Mouse (Mus musculus): ENCODE data around the gene Alg2. TPM values are rescaled to one million over a fixed set of nuclear protein-coding genes. Genes with fewer than 3 reads are reported as not detected.

The Alg2 gene
- polyA plus RNA-seq, 1 experiment from 2014 or later, result 59.2 TPM

- ATAC-seq (ENCODE audit: insufficient read depth, low FRiP score, low read depth), result no peak
- H3K9ac ChIP-seq, result no peak overlapping the region
- H3K36me3 ChIP-seq, result no peaks in the 10 kb centered on the region
- no peaks in the 10 kb centered on the region for H3K9me3 ChIP-seq
- H3K4me2 ChIP-seq, result no peak overlapping the region
- WGBS, result 80% methylated on average over 3 of the region's 3 CpGs
- H3K27me3 ChIP-seq (replicated peaks), result no peaks in the 10 kb centered on the region
- no peak overlapping the region for H3K4me3 ChIP-seq (replicated peaks)
- H3K27ac ChIP-seq, result no peak overlapping the region
- H3K4me1 ChIP-seq, result no peaks in the 10 kb centered on the region
Observed at GRCm38 (mm10) chr4:47448526-47448925, 25.6 kb downstream of the Alg2 start.

- ATAC-seq (ENCODE audit: insufficient read depth, low FRiP score, low read depth), result no peak
- H3K9ac ChIP-seq, result no peak overlapping the region
- H3K4me3 ChIP-seq (replicated peaks), result no peak overlapping the region
- no peaks in the 10 kb centered on the region for H3K36me3 ChIP-seq
- no peak overlapping the region for H3K27ac ChIP-seq
- H3K27me3 ChIP-seq (replicated peaks), result no peaks in the 10 kb centered on the region
- H3K4me2 ChIP-seq, result no peak overlapping the region
- WGBS, result 86% methylated on average over 11 of the region's 11 CpGs
- H3K9me3 ChIP-seq, result no peaks in the 10 kb centered on the region
- H3K4me1 ChIP-seq, result peaks cover 10% of the 10 kb centered on the region; the same call in 1 of the 2 replicates
Observed at GRCm38 (mm10) chr4:47440951-47441350, 33.2 kb downstream of the Alg2 start.

GRCm38 (mm10) chr4:47438956-47439355, 35.2 kb downstream of the Alg2 start:
- WGBS, result 85% methylated on average over 6 of the region's 6 CpGs
- Histone ChIP-seq H3K27me3 (replicated peaks) (no peaks in the 10 kb centered on the region), H3K4me2 (no peak overlapping the region), H3K27ac (no peak overlapping the region), H3K9me3 (no peaks in the 10 kb centered on the region), H3K9ac (no peak overlapping the region), H3K36me3 (no peaks in the 10 kb centered on the region), H3K4me1 (peaks cover 15% of the 10 kb centered on the region; the same call in 1 of the 2 replicates), H3K4me3 (replicated peaks) (no peak overlapping the region)
- no peak for ATAC-seq (ENCODE audit: insufficient read depth, low FRiP score, low read depth)

DNA sequence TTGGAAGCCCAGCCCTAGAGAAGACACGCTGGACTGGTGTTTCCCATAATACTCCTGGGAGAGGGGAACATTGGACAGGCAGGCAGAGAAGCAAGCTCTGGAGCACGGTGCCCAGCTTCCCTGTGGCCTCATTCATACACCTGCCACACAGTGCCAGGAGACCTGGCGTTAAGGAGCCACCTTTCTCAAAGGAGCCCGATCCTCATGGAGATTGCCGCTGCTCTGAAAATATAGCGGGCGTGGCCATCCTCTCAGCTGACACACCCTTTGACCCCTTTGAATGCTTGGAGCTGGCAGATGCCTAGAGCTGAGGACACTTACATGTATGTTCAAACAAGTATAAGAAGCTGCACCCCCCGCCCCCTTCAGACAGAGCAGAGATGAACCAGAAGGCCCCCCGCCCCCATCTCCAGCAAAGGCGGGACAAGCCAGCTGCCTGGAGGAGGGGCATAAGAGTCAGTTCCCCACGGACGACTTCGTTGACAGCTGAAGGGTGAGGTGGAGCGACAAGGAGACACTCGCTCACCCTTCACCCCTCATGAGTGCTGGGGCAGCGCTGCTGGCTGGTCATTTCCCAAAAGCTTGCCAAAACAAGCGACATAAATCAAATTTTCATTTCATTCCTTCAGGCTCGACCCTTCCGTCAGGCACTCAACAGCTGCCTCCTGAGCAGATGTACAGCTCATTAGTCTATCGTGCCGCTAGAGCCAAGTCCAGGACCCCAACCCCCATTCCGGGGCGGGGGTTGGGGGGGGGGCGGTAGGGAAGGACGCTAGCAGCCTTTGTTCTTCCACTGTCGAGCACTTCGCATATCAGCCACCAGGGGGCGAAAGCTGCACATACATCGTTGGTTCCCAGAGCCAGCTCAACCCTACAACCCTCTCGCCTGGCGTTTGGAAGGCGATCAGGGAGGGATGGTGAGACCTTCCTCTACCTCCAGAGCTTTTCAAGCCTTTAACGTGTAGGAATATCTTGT, 36.5 kb downstream of the Alg2 start:
- peak overlapping the region; percentile 30; the same call in 1 of the 2 replicates for H3K9ac ChIP-seq
- no peaks in the 10 kb centered on the region for H3K36me3 ChIP-seq
- H3K4me2 ChIP-seq, result peak overlapping the region; percentile 93
- peak overlapping the region; percentile 49 for H3K4me3 ChIP-seq (replicated peaks)
- peak overlapping the region; percentile 53; the same call in 1 of the 2 replicates for H3K27ac ChIP-seq
- H3K9me3 ChIP-seq, result no peaks in the 10 kb centered on the region
- peaks cover 15% of the 10 kb centered on the region; the same call in 1 of the 2 replicates for H3K4me1 ChIP-seq
- peak; percentile 67 for ATAC-seq (ENCODE audit: insufficient read depth, low FRiP score, low read depth)
- WGBS, result under 1% methylated on average over 33 of the region's 33 CpGs
- no peaks in the 10 kb centered on the region for H3K27me3 ChIP-seq (replicated peaks)

GRCm38 (mm10) chr4:47435566-47436360, 38.4 kb downstream of the Alg2 start:
- ATAC-seq (ENCODE audit: insufficient read depth, low FRiP score, low read depth), result no peak
- H3K27ac ChIP-seq, result no peak overlapping the region
- 38% methylated on average over 28 of the region's 28 CpGs for WGBS
- H3K9me3 ChIP-seq, result no peaks in the 10 kb centered on the region
- H3K36me3 ChIP-seq, result no peaks in the 10 kb centered on the region
- no peak overlapping the region for H3K9ac ChIP-seq
- H3K4me2 ChIP-seq, result peak overlapping the region; percentile 29
- no peak overlapping the region for H3K4me3 ChIP-seq (replicated peaks)
- H3K27me3 ChIP-seq (replicated peaks), result no peaks in the 10 kb centered on the region
- peaks cover 15% of the 10 kb centered on the region; the same call in 1 of the 2 replicates for H3K4me1 ChIP-seq

GRCm38 (mm10) chr4:47435131-47435530, 39.0 kb downstream of the Alg2 start:
- Histone ChIP-seq H3K9ac (no peak overlapping the region), H3K4me3 (replicated peaks) (no peak overlapping the region), H3K4me1 (peaks cover 15% of the 10 kb centered on the region; the same call in 1 of the 2 replicates), H3K27me3 (replicated peaks) (no peaks in the 10 kb centered on the region), H3K36me3 (no peaks in the 10 kb centered on the region), H3K9me3 (no peaks in the 10 kb centered on the region), H3K4me2 (no peak overlapping the region), H3K27ac (no peak overlapping the region)
- ATAC-seq (ENCODE audit: insufficient read depth, low FRiP score, low read depth), result no peak
- 62% methylated on average over 12 of the region's 12 CpGs for WGBS

DNA sequence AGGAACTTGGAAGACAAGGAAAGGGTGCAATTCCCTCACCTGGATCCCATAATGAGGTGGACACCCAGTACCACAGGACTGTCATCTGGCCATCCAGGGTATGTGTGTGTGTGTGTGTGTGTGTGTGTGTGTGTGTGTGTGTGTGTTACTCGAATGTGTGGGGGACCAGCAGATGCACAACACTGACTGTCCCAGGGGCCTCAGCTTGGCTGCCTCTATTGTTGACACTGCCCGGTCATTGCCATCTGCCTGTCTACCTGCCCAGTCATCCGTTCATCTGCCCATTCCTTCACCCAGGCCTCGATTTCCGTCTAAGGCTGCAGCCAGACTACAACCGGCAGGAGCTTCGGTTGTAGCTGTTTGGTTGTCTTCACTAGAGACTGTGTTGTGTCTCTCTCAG, 41.4 kb downstream of the Alg2 start:
- Histone ChIP-seq H3K36me3 (no peaks in the 10 kb centered on the region), H3K4me1 (peaks cover 12% of the 10 kb centered on the region; the same call in 1 of the 2 replicates), H3K9me3 (no peaks in the 10 kb centered on the region), H3K9ac (no peak overlapping the region), H3K27me3 (replicated peaks) (no peaks in the 10 kb centered on the region), H3K27ac (no peak overlapping the region), H3K4me3 (replicated peaks) (no peak overlapping the region), H3K4me2 (no peak overlapping the region)
- no peak for ATAC-seq (ENCODE audit: insufficient read depth, low FRiP score, low read depth)
- WGBS, result 88% methylated on average over 6 of the region's 7 CpGs

- Histone ChIP-seq H3K36me3 (no peaks in the 10 kb centered on the region), H3K4me1 (peaks cover 6% of the 10 kb centered on the region; the same call in 1 of the 2 replicates), H3K9me3 (no peaks in the 10 kb centered on the region), H3K27me3 (replicated peaks) (no peaks in the 10 kb centered on the region), H3K4me3 (replicated peaks) (no peak overlapping the region), H3K9ac (no peak overlapping the region), H3K27ac (no peak overlapping the region), H3K4me2 (no peak overlapping the region)
- 79% methylated on average over 5 of the region's 5 CpGs for WGBS
- no peak for ATAC-seq (ENCODE audit: insufficient read depth, low FRiP score, low read depth)
Observed at GRCm38 (mm10) chr4:47431081-47431480, 43.1 kb downstream of the Alg2 start.

- WGBS, result 44% methylated on average over 6 of the region's 6 CpGs
- no peak for ATAC-seq (ENCODE audit: insufficient read depth, low FRiP score, low read depth)
- no peak overlapping the region for H3K4me2 ChIP-seq
Observed at GRCm38 (mm10) chr4:47430557-47430956, 43.6 kb downstream of the Alg2 start.

GRCm38 (mm10) chr4:47427606-47428005, 46.5 kb downstream of the Alg2 start:
- WGBS, result 45% methylated on average over 3 of the region's 3 CpGs

More at GRCm38 (mm10) chr4:47430557-47430956, 43.6 kb downstream of the Alg2 start:
- Histone ChIP-seq H3K27me3 (replicated peaks) (no peaks in the 10 kb centered on the region), H3K4me1 (0 out of 2 replicates have a peak, but pooled peaks cover under 1% of the 10 kb centered on the region), H3K9me3 (no peaks in the 10 kb centered on the region), H3K4me3 (replicated peaks) (no peak overlapping the region), H3K9ac (no peak overlapping the region), H3K27ac (no peak overlapping the region), H3K36me3 (no peaks in the 10 kb centered on the region)

GRCm38 (mm10) chr4:47425247-47425830, 48.8 kb downstream of the Alg2 start:
- H3K4me2 ChIP-seq, result no peak overlapping the region
- no peaks in the 10 kb centered on the region for H3K36me3 ChIP-seq
- H3K27me3 ChIP-seq (replicated peaks), result no peaks in the 10 kb centered on the region
- WGBS, result 88% methylated on average over 16 of the region's 16 CpGs
- H3K4me3 ChIP-seq (replicated peaks), result no peak overlapping the region
- ATAC-seq (ENCODE audit: insufficient read depth, low FRiP score, low read depth), result no peak
- H3K9me3 ChIP-seq, result no peaks in the 10 kb centered on the region
- no peak overlapping the region for H3K27ac ChIP-seq
- H3K4me1 ChIP-seq, result peaks cover 3% of the 10 kb centered on the region; the same call in 1 of the 2 replicates
- H3K9ac ChIP-seq, result no peak overlapping the region

More at GRCm38 (mm10) chr4:47427606-47428005, 46.5 kb downstream of the Alg2 start:
- H3K27me3 ChIP-seq (replicated peaks), result no peaks in the 10 kb centered on the region
- no peak overlapping the region for H3K9ac ChIP-seq
- ATAC-seq (ENCODE audit: insufficient read depth, low FRiP score, low read depth), result no peak
- H3K4me2 ChIP-seq, result no peak overlapping the region
- H3K36me3 ChIP-seq, result no peaks in the 10 kb centered on the region
- no peaks in the 10 kb centered on the region for H3K9me3 ChIP-seq
- H3K4me1 ChIP-seq, result peaks cover 3% of the 10 kb centered on the region; the same call in 1 of the 2 replicates
- no peak overlapping the region for H3K4me3 ChIP-seq (replicated peaks)
- H3K27ac ChIP-seq, result no peak overlapping the region
